Mouse (Mus musculus) cerebellum, postnatal 36 days (tissue): ENCODE results near the gene Cabin1.
A peak's percentile ranks its signal among the peaks of the same experiment; 100 is the strongest.
"Not testable (repeated sequence)": the region's sequence is repeated elsewhere in the genome, so short reads cannot be mapped to it uniquely, and the experiment has no call there.

ENCODE experiments used
- DNase-seq, 2 experiments: peaks; one replicate each; pipeline ENCODE4 v3.0.0; 2021 to 2022; ENCODE audit warnings: mixed read lengths in 2 of 2

The Cabin1 gene

DNA sequence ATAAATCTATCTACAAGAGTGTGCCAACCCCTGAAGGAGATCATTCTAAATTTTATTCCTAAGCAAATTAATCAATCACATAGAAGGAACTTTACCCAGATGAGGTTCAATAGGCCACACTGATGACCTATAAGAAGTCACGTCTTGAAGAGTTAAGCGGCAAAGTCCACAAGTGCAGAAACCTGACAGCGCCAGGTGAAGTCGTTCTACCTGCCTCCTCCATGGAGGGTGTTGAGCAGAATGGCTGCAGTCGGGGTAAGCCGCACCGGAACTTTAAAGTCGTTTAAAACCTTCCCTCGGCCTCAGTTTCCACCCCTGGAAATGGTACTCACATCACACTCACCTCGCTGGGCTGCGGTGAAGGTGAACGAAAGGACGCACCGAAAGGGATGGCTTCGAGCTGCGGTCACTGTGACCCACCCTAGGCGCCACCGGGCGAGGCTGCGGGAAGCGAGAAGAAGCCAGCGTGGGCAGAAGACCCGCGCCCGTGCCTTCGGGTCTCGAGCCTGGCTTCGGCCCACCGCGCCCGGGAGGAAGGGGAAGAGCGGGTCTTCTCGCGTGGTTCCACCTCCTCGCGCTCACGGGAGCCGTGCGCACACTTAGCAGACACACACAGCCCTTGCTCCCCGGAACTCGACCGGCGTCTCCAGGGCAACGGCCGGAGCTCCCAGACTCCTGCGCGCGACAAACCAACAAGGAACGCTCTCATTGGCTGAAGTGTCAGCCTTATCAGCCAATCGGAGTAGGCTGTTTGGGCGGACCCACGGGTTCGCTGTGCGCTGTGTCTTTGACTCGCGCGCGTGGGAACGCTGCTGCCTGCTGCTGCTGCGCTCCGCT, at the start of gene Cabin1:
TSS of gene Cabin1 (minus strand) at position 660 of the 837 bp plus-strand sequence.
- DNase-seq, result peak; percentile 95 to 97

DNA sequence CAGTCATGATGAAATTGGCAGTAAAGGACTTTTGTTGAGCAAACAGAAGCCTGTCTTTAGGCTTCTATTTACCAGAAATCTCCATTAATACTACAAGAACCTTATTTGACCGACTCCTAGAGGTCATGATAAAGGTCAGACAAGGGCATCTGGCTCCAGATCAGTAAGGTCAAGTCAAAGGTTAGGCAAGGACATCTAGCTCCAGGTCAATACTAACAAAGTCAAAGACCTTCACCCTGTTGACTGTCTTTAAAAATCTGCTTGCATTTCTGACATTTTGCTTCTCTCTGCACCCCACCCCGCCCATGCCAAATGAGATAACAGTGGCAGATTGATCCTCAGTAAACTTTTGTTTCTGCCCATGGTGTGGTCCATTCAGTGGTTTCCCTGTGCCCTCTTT, 40.1 kb upstream of the Cabin1 start:
- DNase-seq, result no peak

DNA sequence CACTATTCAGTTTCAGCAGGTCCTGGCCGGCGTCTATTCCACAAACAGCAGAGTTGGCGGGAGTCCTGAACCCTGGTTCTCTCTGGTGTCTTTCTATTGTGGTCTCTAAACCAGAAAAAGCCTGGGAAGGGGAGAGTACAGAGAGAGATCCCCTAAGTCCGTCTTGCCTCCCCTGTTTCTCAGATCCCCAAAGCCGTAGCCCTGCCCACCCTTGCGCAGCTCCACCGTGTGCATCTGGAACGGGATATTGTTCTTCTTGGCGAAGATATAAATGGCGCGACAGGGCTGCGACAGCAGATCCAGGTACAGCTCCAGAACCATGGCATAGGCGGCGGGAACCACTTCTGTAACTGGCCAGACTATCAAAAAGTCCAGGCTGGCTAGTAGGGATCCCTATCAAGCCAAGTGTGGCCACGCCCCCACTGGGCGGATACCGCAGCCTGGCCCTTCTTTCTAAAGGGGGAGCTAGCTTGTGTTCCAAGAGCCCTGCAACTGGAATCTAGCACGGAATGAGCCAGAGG, 34.1 kb upstream of the Cabin1 start, which contains the start of gene Gstt1:
TSS of gene Gstt1 (minus strand) at position 409 of the 521 bp plus-strand sequence.
- peak; percentile 69 to 72 for DNase-seq

DNA sequence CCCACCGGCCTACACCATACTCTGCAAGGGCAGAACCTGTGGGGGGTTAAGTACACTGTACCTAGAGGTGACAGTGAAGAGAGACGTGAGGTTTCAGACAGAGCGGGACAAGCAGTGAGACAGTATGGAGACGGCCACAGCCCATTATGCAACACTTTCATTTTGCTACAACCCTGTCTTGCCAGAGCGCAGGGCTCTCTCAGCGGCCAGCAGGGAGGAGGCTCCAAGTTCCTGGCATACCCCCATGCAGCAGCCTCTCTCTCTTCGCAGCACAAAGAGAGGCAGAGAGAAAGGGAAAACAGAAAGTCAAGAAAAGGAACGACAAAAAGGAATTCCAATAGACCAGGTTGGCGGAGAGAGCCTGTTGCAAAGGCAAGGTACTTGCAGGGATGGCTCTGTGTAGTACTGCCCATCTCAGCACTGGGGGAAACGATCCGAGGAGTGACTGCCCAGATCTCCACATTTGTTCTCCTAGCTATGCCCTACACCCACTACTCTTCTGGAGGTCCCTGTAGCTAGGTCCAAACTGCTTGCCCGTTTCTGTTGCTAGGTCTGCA, 33.6 kb upstream of the Cabin1 start:
- DNase-seq, result peak; percentile 70 to 74

DNA sequence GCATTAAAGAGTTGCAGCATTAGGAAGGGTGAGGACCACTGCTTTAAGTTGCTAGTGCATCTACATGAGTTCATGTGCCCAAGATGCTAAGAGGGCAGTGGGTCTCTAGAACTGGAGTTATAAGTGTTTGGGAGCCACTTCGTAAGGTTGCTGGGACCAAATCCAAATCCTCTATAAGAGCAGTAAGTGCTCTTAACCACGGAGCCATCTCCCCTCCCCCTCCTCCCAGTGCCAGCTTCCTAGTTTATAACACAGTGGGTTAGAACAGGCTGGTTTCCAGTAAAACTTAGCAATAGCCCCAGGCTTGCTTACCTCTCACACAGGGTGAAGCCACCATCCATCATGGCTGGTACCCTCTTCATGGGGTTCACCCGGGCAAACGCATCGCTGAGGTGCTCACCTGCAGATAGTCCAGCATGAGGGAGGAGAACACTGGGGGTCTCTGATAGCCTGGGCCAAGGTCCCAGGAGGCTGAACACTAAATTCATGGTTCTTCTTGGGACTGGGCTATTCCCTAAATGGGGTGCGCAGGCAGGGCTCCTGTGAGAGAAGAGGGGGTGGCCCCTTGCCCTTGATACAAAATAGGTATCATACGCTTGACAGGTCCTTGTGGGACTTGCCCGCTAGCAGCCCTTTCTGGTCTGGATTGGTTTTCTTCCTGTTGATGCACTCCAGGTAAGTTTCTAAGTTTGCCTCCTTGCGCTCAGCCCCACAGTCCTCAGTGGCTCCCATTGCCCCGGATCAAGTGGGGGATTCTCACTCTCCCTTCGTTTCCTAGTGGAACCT, 32.8 kb upstream of the Cabin1 start:
- peak; percentile 14 to 24 for DNase-seq

DNA sequence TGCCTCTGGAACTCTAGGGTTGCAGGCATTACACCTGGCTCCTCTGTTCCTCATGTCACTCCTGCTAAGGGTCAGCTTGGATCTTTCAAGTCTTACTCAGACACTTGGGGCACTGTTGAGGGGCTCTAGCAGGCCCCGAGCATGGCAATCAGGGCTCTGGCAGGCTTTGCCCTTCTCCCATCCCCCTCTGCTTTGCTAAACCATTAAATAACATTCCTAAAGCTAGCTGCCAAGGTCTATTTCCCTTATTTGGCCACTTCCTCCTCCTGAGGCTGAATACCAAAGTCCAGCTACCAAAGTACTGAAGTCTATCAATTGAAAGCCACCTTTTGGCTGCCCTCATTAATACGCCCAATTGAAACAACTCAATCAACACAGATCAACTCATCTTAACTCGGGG, 30.7 kb upstream of the Cabin1 start:
- DNase-seq, result no peak

DNA sequence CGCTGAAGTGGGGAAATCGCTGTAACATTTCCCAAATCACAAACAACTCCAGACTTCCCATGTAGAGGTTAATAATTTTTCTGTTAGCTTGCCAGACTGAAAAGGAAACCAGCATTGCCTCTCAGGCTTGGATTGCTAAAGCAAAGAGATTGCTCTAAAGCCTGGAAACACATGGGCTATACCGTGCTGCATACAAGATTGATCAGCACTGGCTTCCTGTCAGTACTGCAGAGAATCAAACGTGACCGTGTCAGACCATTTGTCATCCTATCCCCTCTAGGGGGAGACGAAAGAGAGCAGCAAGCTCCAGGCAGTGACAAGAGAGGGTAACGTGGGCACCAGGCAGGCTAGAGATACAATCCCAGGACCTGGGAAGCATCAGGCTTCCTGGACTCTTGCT, 26.6 kb upstream of the Cabin1 start:
- DNase-seq, result no peak

DNA sequence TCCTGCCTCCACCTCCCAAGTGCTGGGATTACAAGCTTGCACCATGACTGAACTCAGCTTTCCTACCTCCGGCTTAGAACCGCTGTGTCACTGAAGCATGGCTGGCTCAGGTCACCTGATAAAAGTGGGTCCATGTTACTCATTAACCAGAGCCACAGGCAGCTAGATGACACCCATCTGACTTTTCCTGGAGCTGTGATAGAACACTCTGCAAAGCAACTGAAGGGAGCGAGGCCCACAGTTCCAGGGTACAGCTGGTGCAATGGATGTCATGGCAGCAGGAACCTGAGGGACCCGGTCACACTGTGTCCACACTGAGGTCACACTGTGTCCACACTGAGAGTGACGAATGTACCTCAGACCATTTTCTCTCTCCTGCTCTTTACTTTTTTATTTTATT, 25.7 kb upstream of the Cabin1 start:
- DNase-seq, result no peak

DNA sequence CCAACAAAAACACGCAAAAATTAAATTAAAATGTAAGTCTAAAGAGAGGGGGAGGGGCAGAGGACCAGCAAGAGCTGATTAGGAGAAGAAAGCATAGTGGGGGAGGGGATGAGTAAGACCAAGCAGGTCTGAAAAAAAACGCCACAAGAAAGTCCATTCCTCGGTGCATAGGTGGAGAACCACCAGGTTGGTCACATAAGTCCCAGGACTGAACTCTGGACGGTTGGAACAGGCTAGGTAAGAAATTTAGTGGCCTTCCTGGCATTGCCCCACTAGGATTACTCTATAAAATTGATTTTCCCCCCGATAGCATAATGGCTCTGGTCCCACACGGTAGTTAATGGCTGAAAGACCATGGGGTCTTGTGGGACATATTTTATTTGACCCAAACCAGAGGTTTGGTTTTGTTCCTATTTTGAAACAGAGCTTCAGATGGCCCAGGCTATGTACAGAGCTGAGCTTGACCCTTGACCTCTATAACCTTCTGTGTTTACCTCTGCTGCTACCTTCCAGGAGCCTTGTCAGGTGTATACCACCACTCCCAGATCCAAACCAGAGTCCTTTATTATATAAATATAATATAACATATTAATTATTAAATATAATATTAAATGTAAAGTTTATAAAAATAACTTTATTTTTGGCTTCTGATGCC, 25.1 kb upstream of the Cabin1 start:
- no peak for DNase-seq

DNA sequence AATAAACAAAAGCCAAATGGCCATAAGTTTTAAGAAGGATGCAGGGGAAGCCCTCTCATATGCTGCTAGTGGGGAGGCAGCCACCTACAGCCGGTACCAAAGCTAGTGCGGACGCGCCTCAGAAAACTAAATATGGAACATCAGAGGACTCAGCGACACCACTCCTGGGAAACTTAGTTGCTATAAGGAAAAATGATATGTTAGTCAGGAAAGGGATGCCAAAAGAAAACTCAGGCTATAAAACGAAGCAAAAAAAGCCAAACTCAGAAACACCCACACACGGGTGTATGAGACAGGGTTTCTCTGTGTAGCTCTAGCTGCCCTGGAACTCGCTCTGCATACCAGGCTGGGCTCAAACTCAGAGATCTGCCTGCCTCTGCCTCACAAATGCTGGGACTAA, 24.1 kb upstream of the Cabin1 start:
- no peak for DNase-seq

DNA sequence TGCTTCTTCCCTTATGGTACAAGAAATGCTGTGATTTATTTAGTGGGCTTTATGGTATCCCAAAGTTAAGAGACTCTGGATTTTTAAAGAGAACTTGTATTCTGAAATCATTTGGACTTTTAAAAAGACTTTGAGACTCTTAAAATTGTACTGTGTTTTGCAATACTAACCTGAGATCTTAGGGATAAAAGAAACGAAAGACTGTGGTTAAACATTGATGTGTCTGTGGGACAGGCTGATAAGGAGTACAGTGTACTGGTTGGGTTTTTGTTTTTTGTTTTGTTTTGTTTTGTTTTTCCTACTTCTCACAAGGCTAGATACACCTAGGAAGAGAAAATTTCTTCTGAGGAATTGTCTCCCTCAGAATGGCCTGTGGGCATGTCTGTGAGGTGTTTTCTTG, 21.3 kb upstream of the Cabin1 start:
- DNase-seq, result no peak

DNA sequence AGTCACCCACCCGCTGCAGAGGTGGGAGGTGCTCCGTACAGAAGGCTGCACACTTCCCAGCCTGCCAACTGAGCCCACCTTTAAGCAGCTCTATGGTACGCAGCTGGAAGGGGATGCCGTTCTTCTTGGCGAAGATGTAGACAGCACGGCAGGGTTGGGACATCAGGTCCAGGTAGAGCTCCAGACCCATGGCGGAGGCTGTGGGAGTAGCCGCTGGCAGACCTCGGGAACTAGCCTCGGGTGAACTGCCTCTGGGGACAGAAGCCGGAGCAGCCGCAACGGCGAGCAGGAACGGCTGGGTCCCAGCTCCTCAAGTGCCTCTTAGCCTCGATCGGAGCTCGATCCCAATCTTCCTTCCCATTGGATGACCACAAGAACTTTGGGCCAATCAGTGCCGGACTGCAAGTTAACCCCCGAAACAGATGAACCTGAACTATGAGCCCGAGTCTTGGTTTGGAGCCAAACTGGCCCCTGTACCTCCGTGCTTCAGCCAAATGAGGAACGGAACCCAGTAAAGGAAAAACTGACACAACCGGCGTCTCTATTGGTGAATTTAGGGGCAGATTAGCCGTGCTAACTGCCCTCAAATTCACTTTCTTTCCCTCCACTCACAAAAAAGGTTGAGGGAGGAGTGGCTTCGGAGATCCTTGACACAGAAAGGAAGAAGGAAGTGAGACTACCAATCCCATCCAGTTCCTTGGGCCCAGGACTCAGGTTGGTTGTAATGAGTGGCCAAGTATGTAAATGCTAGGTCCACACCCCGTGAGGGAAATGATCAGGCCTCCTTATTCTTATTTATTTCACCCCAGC, 16.8 kb upstream of the Cabin1 start, which contains the start of the genes Gm20441 and Gstt3:
TSS of gene Gm20441 (minus strand) at position 186 of the 810 bp plus-strand sequence.
TSS of gene Gstt3 (minus strand) at position 646 of the 810 bp plus-strand sequence.
- DNase-seq, result peak in 1 of 2 experiments; percentile 10

DNA sequence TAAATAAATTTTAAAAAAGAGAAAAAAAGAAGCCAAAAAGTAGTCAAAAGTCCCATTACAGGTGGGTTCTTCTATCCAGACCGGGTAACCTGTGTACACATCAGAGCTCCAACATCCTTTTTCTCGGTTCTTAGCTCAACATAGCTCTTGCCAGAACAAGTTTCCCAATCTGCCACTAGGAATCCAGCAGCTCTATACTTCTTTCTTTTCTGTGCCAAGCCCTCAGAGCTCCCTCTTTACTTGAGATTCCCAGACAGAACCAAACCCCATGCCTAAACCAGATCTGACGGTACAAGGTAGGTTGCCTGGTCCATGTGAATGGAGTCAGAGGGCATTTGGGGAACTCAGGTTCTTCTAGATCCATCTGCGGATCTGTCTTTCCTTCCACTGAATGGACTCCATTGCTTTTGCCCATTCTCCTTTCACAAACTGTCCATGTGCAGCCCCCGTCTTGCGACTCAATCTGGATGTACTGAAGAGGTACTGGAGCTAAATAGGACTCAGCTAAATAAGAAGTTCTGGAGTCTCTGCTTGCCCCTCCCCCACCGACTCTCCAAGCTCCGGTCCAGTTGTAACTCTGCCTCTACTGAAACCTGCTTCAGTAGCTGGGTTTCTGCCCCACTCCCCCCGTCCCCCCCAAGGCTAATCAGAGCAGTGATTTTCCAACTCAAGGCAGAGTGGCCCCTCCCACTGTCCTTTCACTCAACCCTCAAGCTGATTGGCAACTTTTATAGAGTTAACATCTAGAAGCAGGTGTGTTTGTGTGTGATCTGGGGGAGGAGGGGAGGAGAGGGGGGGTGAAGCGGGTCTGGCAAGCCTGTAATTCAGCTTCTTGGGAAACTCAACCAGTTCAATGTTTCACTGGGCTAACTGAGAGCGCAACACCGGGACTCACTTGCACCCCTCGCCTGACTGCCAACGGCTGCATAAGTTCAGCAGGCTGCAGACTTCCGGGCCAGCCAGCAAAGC, 15.3 kb upstream of the Cabin1 start:
- DNase-seq, result no peak

DNA sequence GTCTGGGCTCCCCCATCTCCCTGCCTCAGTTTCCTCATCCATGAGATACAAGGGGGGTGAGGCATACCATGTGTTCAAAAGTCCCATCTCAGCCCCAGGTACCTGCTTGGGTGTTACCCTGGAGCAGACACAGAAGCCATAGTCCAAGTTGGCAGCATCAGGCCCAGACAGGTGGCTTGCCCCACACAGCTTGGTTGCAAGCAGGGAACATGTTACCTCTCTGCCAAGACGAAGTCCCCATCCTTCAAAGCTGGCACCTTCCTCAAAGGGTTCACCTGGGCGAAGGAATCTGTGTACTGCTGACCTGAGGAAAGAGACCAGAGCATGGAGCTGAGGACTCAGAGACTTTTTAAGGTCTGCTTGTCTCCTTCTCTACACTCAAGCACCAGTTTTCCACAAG, 13.7 kb upstream of the Cabin1 start:
- no peak for DNase-seq

DNA sequence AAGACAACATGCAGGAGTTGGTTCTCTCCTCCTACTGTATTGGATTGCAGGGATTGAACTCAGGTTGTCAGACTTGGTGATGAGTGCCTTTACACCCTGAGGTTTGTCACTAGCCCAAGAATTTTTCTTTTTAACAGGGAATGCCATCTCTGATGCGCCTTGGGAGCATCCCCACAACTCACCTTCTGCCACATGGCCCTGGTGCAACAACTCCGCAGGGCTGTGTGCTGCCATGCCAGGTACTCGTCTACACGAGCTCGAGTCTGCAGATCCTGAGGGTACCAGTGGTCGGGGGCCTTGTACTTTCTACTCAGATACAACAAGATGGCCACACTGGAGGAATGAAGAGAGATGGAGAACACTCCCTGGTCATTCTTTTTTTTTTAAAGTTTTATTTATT, 12.4 kb upstream of the Cabin1 start:
- no peak for DNase-seq

DNA sequence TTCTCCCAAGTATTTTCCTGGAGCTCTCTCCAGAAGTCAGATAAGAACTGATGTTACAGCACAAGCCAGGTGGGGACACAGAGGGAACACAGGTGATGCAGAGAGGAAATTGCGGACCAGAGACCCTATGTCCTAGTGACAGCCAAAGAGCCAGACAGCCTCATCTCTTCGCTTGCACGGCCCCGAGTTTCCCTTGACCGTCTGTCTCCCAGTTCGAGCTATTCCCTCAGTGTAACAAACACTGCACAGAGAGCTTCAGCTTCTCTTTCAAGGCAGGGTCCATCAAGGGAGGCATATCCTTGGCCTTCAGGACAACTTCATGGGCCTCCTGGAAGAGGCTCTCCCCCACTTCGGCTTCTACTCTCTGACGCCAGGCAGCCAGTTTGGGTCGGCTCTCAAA, 10.4 kb upstream of the Cabin1 start:
- DNase-seq, result no peak

DNA sequence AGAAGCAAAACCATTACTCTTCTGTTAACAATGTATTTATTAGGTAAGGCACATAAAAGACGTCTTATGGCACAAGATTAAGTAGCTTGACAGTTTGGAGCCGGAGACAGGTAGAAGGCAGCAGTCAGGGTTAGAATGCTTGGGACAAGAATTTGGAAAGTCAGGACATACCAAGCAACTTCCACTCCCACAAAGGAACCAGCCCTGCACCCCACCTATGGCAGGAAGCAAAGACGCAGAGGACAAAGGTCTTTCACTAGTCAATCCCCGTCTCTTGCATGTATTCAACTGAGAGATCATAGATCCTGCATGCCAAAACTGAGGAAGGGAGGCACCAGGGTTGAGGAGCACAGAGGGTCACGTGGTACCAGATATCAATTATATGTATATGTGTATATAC, 10.0 kb upstream of the Cabin1 start:
- no peak for DNase-seq

DNA sequence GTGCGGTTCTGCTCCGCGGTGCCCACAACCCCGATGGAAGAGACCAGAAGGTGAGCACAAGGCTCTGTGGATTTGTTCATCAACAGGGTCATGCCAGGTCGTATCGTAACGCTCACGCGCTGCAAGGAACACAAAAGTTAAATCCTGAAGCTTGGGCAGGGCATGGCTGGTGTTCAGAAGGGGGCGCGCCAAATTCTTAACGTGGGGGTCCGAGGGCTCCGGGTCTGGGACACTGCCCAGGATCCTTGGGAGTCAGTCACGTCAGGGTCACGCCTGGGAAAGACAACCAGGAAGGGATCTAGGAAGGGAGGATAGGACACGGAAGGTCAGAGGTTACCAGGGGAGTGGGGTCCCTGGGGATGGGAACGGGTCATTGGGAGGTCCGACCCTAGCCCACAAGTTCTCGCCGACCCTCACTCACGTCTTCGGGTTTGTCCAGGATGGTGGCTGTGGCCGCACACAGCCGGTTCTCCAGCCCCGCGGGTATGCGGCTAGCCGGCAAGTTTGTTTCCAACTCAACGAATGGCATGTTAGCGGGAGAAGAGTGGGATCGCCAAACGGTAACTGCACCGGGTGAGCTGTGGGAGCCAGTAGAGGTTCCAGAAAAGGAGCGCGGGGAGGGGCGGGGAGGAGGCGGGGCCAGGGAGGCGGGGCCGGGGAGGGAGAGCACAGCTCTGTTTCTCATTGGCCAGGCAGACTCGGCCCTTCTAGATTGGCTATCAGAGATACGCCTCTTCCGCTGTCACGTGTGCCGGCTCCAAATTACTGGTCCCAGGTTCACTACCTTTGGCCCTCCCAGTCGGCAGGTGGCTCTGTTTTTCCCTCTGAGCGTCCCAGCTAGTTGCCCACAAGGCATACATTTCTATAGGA, 8.9 kb upstream of the Cabin1 start, which contains the start of gene Ddt:
TSS of gene Ddt (minus strand) at position 620 of the 870 bp plus-strand sequence.
- DNase-seq, result peak; percentile 86 to 89

DNA sequence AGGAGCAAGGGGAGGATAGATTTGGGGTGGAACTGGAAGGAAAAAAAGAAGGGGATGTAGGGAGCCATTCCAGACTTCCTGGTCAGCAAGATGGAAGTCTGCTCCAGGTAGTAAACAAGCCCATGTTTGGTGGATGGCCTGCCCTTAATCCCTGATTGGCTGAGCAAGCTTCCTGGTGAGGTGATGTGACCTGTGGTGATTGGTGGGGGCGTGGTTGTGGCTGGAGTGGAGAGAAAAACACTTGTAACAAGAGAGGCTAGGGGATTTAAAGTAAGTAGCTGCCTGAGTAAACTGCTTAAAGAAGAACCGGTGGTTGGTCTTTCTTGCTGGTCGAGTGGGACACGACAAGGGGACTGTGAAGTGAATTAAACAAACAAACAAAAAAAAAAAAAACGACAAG, 3.6 kb upstream of the Cabin1 start:
- not testable (repeated sequence) for DNase-seq
